Mouse (Mus musculus) right cerebral cortex, postnatal 14 days (tissue): ENCODE results near the gene Nudt14.

ENCODE experiments used
- DNase-seq: peaks from one replicate; pipeline ENCODE4 v3.0.0; 2022

The Nudt14 gene

GRCm38 (mm10) chr12:112947307-112947706 is 5.4 kb upstream of the Nudt14 start:
- DNase-seq, result no peak

- no peak for DNase-seq
These were observed 1.7 kb upstream of the Nudt14 start for GRCm38 (mm10) chr12:112943669-112944068.

GRCm38 (mm10) chr12:112941156-112941775 is 658 bp downstream of the Nudt14 start:
- DNase-seq, result peak; percentile 56

- no peak for DNase-seq
These were observed 1.2 kb downstream of the Nudt14 start for GRCm38 (mm10) chr12:112940710-112941109.

GRCm38 (mm10) chr12:112940238-112940637 is 1.7 kb downstream of the Nudt14 start:
- DNase-seq, result no peak

- no peak for DNase-seq
These were observed 2.9 kb downstream of the Nudt14 start for GRCm38 (mm10) chr12:112938873-112939565.

GRCm38 (mm10) chr12:112938366-112938765 is 3.6 kb downstream of the Nudt14 start:
- no peak for DNase-seq

GRCm38 (mm10) chr12:112937906-112938305 is 4.0 kb downstream of the Nudt14 start:
- no peak for DNase-seq

GRCm38 (mm10) chr12:112932647-112933046 is 9.3 kb downstream of the Nudt14 start:
- no peak for DNase-seq

- peak; percentile 77 for DNase-seq
These were observed 12.2 kb downstream of the Nudt14 start, which contains the start of gene Jag2 for GRCm38 (mm10) chr12:112929562-112930352. Jag2 (minus strand) TSS chr12:112929776.

GRCm38 (mm10) chr12:112928401-112929241 is 13.3 kb downstream of the Nudt14 start:
- DNase-seq, result peak; percentile 71

- DNase-seq, result no peak
These were observed 14.7 kb downstream of the Nudt14 start for GRCm38 (mm10) chr12:112927265-112927664.

- no peak for DNase-seq
These were observed 16.0 kb downstream of the Nudt14 start for GRCm38 (mm10) chr12:112925950-112926349.

- no peak for DNase-seq
These were observed 19.4 kb downstream of the Nudt14 start for GRCm38 (mm10) chr12:112922541-112922940.

- DNase-seq, result no peak
These were observed 20.4 kb downstream of the Nudt14 start for GRCm38 (mm10) chr12:112921518-112921917.

- DNase-seq, result no peak
These were observed 24.0 kb downstream of the Nudt14 start for GRCm38 (mm10) chr12:112917906-112918305.

GRCm38 (mm10) chr12:112917486-112917885 is 24.4 kb downstream of the Nudt14 start:
- no peak for DNase-seq

- DNase-seq, result no peak
These were observed 25.1 kb downstream of the Nudt14 start for GRCm38 (mm10) chr12:112916698-112917400.

- no peak for DNase-seq
These were observed 26.3 kb downstream of the Nudt14 start for GRCm38 (mm10) chr12:112915587-112915986.

- DNase-seq, result no peak
These were observed 27.4 kb downstream of the Nudt14 start for GRCm38 (mm10) chr12:112914527-112914926.

GRCm38 (mm10) chr12:112912951-112913745 is 28.8 kb downstream of the Nudt14 start:
- no peak for DNase-seq
